Mouse (Mus musculus) heart, embryonic 14.5 days (tissue): ENCODE measurements at regions not wholly inside any gene's neighbourhood (a gene's known extent, or its start where the extent isn't known, plus 50 kb on each side); places are given as distances from the start of the nearest gene placed in this dataset.

Source experiments
- ATAC-seq: fragments of 200-750 bp; cut with Nextera tagmentation; 2 replicates; pipeline ENCODE4 v1.8.0; 2017; ENCODE audit warnings: low read depth, moderate TSS enrichment; ENCODE audit not compliant: insufficient number of reproducible peaks, insufficient read depth, low FRiP score
- H3K27ac ChIP-seq, 2 experiments: fragments of 200-500 bp in 1 of 2; fragments of 300-500 bp in 1 of 2; sonication (generic) in 1 of 2; replicated peaks in 1 of 2; 2 replicates each; pipeline ENCODE4 v1.5.1; 2012 to 2014; ENCODE audit warnings: low read depth in 2 of 2, low read length in 2 of 2, control low read depth in 1 of 2, mild to moderate bottlenecking in 1 of 2, mixed read lengths in 1 of 2; ENCODE audit not compliant: control insufficient read depth in 1 of 2, insufficient read depth in 1 of 2
- H3K27me3 ChIP-seq: fragments of 300-500 bp; sonication (generic); 2 replicates; pipeline ENCODE4 v1.6.1; 2014; ENCODE audit warnings: mild to moderate bottlenecking, low read length, control low read depth; ENCODE audit not compliant: control insufficient read depth, insufficient read depth
- H3K36me3 ChIP-seq: fragments of 300-500 bp; sonication (generic); 2 replicates; pipeline ENCODE4 v1.6.1; 2014; ENCODE audit warnings: mild to moderate bottlenecking, control low read depth, low read length, mixed read lengths; ENCODE audit not compliant: control insufficient read depth, insufficient read depth
- H3K4me1 ChIP-seq, 2 experiments: fragments of 200-500 bp in 1 of 2; fragments of 300-500 bp in 1 of 2; sonication (generic) in 1 of 2; 2 replicates each; pipeline ENCODE4 v1.6.1; 2012 to 2014; ENCODE audit warnings: low read length in 2 of 2, control low read depth in 1 of 2, mixed read lengths in 1 of 2; ENCODE audit not compliant: control insufficient read depth in 2 of 2, insufficient read depth in 2 of 2
- H3K4me2 ChIP-seq: fragments of 300-500 bp; sonication (generic); 2 replicates; pipeline ENCODE4 v1.6.1; 2014; ENCODE audit warnings: mild to moderate bottlenecking, low read length
- H3K4me3 ChIP-seq, 2 experiments: fragments of 200-500 bp in 1 of 2; fragments of 300-500 bp in 1 of 2; sonication (generic) in 1 of 2; 2 replicates each; pipeline ENCODE4 v1.5.1; 2012 to 2014; ENCODE audit warnings: low read length in 2 of 2, mild to moderate bottlenecking in 2 of 2, control low read depth in 1 of 2, low read depth in 1 of 2, moderate library complexity in 1 of 2; ENCODE audit not compliant: control insufficient read depth in 1 of 2, insufficient read depth in 1 of 2
- H3K9ac ChIP-seq: fragments of 300-500 bp; sonication (generic); 2 replicates; pipeline ENCODE4 v1.6.1; 2014; ENCODE audit warnings: mild to moderate bottlenecking, low read length
- H3K9me3 ChIP-seq: fragments of 300-500 bp; sonication (generic); 2 replicates; pipeline ENCODE4 v1.6.1; 2016; ENCODE audit warnings: low read length, control low read depth; ENCODE audit not compliant: control insufficient read depth
- WGBS: fragments of 180-500 bp; shearing (Covaris S2); extraction: QIAGEN DNeasy Blood & Tissue Kit; methylation state at CpG from one replicate; pipeline ENCODE4 v1.1.7; 2014; 5-methylcytosine and 5-hydroxymethylcytosine counted together

- no peak overlapping the region for H3K9ac ChIP-seq
- no peak overlapping the region for H3K27ac ChIP-seq
- WGBS, result 91% methylated on average over 11 of the region's 11 CpGs
Observed at GRCm38 (mm10) chr15:93785846-93786412, 190.2 kb upstream of the Prickle1 start.

GRCm38 (mm10) chr15:93783736-93784135, 188.0 kb upstream of the Prickle1 start:
- no peak overlapping the region for H3K4me2 ChIP-seq
- H3K9ac ChIP-seq, result no peak overlapping the region
- no peak overlapping the region for H3K4me3 ChIP-seq
- H3K36me3 ChIP-seq, result no peaks in the 10 kb centered on the region
- H3K27ac ChIP-seq, result no peak overlapping the region
- 78% methylated on average over 4 of the region's 4 CpGs for WGBS
- no peaks in the 10 kb centered on the region for H3K27me3 ChIP-seq
- H3K4me1 ChIP-seq, result peaks cover 0 to 3% of the 10 kb centered on the region in 2 experiments; a peak in 1 of 4 replicates
- H3K9me3 ChIP-seq, result no peaks in the 10 kb centered on the region
- ATAC-seq, result no peak

More at GRCm38 (mm10) chr15:93785846-93786412, 190.2 kb upstream of the Prickle1 start:
- Histone ChIP-seq H3K4me3 (no peak overlapping the region), H3K36me3 (no peaks in the 10 kb centered on the region), H3K27me3 (no peaks in the 10 kb centered on the region), H3K4me1 (no peaks in the 10 kb centered on the region), H3K4me2 (no peak overlapping the region), H3K9me3 (no peaks in the 10 kb centered on the region)
- ATAC-seq, result no peak

GRCm38 (mm10) chr15:93775199-93775745, 179.6 kb upstream of the Prickle1 start:
- ATAC-seq, result no peak
- Histone ChIP-seq H3K27me3 (no peaks in the 10 kb centered on the region), H3K27ac (no peak overlapping the region), H3K36me3 (no peaks in the 10 kb centered on the region), H3K9ac (no peak overlapping the region), H3K9me3 (no peaks in the 10 kb centered on the region), H3K4me2 (no peak overlapping the region), H3K4me3 (no peak overlapping the region), H3K4me1 (peaks cover 0 to 3% of the 10 kb centered on the region in 2 experiments; a peak in 1 of 4 replicates)
- 79% methylated on average over 12 of the region's 12 CpGs for WGBS

GRCm38 (mm10) chr15:93774340-93774739, 178.6 kb upstream of the Prickle1 start:
- H3K27ac ChIP-seq, result no peak overlapping the region

GRCm38 (mm10) chr15:93766981-93767380, 171.3 kb upstream of the Prickle1 start:
- no peaks in the 10 kb centered on the region for H3K36me3 ChIP-seq
- H3K27me3 ChIP-seq, result no peaks in the 10 kb centered on the region
- no peak overlapping the region for H3K4me3 ChIP-seq
- H3K9me3 ChIP-seq, result no peaks in the 10 kb centered on the region
- no peak overlapping the region for H3K27ac ChIP-seq
- no peak for ATAC-seq
- no peak overlapping the region for H3K4me2 ChIP-seq
- H3K9ac ChIP-seq, result no peak overlapping the region
- peaks cover 2 to 5% of the 10 kb centered on the region in 2 experiments; a peak in 1 of 4 replicates for H3K4me1 ChIP-seq
- 68% methylated on average over 3 of the region's 3 CpGs for WGBS

More at GRCm38 (mm10) chr15:93774340-93774739, 178.6 kb upstream of the Prickle1 start:
- Histone ChIP-seq H3K9ac (no peak overlapping the region), H3K27me3 (no peaks in the 10 kb centered on the region), H3K4me2 (no peak overlapping the region), H3K4me3 (no peak overlapping the region), H3K36me3 (no peaks in the 10 kb centered on the region), H3K9me3 (no peaks in the 10 kb centered on the region), H3K4me1 (no peaks in the 10 kb centered on the region)
- ATAC-seq, result no peak
- WGBS, result 69% methylated on average over 4 of the region's 4 CpGs

GRCm38 (mm10) chr15:93763047-93763446, 167.4 kb upstream of the Prickle1 start:
- Histone ChIP-seq H3K4me2 (no peak overlapping the region), H3K27me3 (no peaks in the 10 kb centered on the region), H3K4me3 (no peak overlapping the region), H3K9me3 (no peaks in the 10 kb centered on the region), H3K36me3 (no peaks in the 10 kb centered on the region), H3K9ac (no peak overlapping the region), H3K27ac (no peak overlapping the region), H3K4me1 (peaks cover under 1 to 2% of the 10 kb centered on the region in 2 experiments; a peak in 1 of 4 replicates)
- no peak for ATAC-seq
- WGBS, result 65% methylated on average over 5 of the region's 5 CpGs

DNA sequence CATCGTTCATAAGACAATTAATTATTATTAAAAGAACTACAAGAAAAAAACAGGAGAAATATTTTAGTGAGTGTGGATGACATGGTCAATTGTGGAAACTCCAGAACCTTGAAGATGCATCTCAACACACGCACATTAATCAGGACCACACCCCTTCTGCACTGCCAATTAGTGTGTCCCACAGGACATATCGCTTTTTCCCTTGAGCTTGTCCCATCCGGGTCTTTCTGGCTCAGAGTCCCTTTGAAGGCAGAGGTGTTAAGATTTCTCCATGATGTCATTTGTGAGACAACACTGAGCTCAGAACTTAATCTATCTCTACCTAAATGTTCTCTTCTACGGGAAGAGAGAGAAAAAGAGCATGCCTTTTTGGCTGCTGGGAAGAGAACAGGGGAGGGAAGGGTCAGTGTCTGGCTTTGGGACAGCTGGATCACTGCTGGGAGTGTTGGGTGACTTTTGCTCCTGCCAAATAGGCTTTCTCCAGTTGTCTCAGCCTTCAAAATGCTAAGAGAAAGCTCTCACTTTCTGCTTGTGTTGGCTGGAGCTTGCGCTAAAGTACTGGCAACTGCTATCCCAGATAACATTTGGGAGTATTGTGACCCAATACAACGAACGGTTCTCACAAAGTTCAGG, 162.6 kb upstream of the Prickle1 start:
- Histone ChIP-seq H3K27me3 (no peaks in the 10 kb centered on the region), H3K4me2 (no peak overlapping the region), H3K27ac (0 out of 4 replicates have a peak overlapping the region, but pooled peaks of 1 of the 2 experiments have one; percentile 63), H3K9me3 (no peaks in the 10 kb centered on the region), H3K4me3 (no peak overlapping the region), H3K9ac (no peak overlapping the region), H3K36me3 (no peaks in the 10 kb centered on the region), H3K4me1 (0 out of 4 replicates have a peak, but pooled peaks cover 0 to 2% of the 10 kb centered on the region in 2 experiments)
- ATAC-seq, result no peak; the same call in 1 of the 2 replicates
- 61% methylated on average over 8 of the region's 8 CpGs for WGBS
